Mouse (Mus musculus): ENCODE data around the gene Gm266. TPM values are rescaled to one million over a fixed set of nuclear protein-coding genes. Genes with fewer than 3 reads are reported as not detected.

Gm266 gene
- polyA plus RNA-seq, 1 experiment = 6.3 TPM

DNA sequence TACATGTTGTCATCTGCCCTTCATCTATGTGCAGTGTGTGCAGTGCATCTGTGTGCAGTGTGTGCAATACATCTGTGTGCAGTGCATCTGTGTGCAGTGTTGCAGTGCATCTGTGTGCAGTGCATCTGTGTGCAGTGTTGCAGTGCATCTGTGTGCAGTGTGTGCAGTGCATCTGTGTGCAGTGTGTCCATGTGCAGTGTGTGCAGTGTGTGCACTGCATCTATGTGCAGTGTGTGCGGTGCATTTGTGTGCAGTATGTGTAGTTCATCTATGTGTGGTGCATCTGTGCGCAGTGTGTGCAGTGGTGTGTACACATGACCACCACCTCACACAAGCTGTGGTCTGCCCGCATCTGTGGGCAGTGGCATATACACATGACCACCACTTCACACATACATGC lies 19.3 kb downstream of the Gm266 start:
- H3K27ac ChIP-seq (ENCODE audit: insufficient read depth, low read length) = no peak overlapping the region
- no peak overlapping the region for H3K4me3 ChIP-seq (ENCODE audit: insufficient read depth, low read length)
- TF ChIP-seq POLR2A (IDR thresholded peaks at IDR 0.05; ENCODE audit: extremely low read depth, insufficient read depth, low read length) (no peak), CTCF (IDR thresholded peaks at IDR 0.05; ENCODE audit: extremely low read depth, insufficient read depth, low read length) (no peak)
- H3K4me1 ChIP-seq (ENCODE audit: control insufficient read depth, insufficient read depth, low read length) = no peaks in the 10 kb centered on the region

DNA sequence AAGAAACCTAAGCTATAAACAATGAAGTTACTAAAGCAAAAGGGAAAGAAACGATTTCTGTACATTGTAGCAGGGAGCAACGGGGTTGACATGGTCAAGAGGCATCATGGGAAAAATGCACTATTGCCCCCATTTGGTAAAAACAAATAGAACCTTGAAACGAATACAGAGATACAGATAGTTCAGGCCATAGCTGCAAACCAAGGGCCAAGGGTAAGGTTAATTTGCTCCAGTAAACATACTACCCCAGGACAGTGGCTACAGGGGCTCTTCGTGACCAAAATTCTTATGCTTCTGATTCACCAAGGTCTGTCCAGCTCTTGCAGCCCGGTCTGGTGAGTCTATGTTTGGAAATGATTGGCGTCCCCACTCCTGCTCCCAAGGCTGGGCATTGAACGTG lies 22.1 kb downstream of the Gm266 start:
- no peaks in the 10 kb centered on the region for H3K4me1 ChIP-seq (ENCODE audit: control insufficient read depth, insufficient read depth, low read length)
- TF ChIP-seq POLR2A (IDR thresholded peaks at IDR 0.05; ENCODE audit: extremely low read depth, insufficient read depth, low read length) = no peak
- H3K27ac ChIP-seq (ENCODE audit: insufficient read depth, low read length) = no peak overlapping the region
- H3K4me3 ChIP-seq (ENCODE audit: insufficient read depth, low read length) = no peak overlapping the region

DNA sequence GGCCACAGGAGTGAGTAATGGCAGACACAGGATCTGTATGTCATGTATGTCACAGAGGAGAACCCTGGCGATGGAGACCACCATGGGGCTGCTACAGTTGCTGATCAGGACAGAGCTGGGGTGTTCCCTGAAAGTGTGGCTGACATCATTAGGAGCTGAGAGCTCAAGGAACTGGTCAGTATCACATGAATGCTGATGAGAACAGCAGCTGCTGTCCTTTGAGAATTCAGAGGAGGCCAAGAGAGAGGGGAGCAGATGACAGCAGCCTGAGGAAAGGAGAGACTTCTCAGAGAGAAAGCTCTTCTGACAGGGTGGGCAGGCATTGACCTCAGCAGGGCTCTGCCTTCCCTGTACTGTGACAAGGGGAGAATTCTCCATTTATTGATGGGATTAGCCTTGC lies 27.9 kb downstream of the Gm266 start:
- TF ChIP-seq CTCF (IDR thresholded peaks at IDR 0.05; ENCODE audit: extremely low read depth, insufficient read depth, low read length) (no peak), POLR2A (IDR thresholded peaks at IDR 0.05; ENCODE audit: extremely low read depth, insufficient read depth, low read length) (no peak)
- Histone ChIP-seq H3K4me3 (ENCODE audit: insufficient read depth, low read length) (no peak overlapping the region), H3K4me1 (ENCODE audit: control insufficient read depth, insufficient read depth, low read length) (no peaks in the 10 kb centered on the region), H3K27ac (ENCODE audit: insufficient read depth, low read length) (no peak overlapping the region)

DNA sequence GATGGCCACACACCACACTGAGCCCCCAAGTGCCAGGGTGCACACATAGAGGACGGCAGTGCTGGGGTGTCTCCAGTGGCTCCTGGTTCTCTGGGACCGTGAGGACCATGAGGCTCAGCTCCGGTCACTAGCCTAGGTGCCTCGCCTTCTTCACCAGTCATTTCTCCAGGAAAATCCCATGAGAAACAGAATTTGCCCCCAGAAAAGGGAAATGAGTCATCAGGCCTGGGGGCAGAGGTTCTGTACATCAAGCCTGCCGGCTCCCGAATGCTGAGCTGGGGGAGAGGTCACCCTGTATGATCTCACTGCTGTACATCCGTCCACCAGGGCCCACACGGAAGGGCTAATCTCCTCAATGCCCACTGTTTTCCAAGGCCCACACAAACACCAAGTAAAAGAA lies 29.8 kb downstream of the Gm266 start:
- TF ChIP-seq POLR2A (IDR thresholded peaks at IDR 0.05; ENCODE audit: extremely low read depth, insufficient read depth, low read length) = no peak
- TF ChIP-seq CTCF (IDR thresholded peaks at IDR 0.05; ENCODE audit: extremely low read depth, insufficient read depth, low read length) = no peak
- H3K4me1 ChIP-seq (ENCODE audit: control insufficient read depth, insufficient read depth, low read length) = no peaks in the 10 kb centered on the region
- H3K27ac ChIP-seq (ENCODE audit: insufficient read depth, low read length) = no peak overlapping the region
- no peak overlapping the region for H3K4me3 ChIP-seq (ENCODE audit: insufficient read depth, low read length)

DNA sequence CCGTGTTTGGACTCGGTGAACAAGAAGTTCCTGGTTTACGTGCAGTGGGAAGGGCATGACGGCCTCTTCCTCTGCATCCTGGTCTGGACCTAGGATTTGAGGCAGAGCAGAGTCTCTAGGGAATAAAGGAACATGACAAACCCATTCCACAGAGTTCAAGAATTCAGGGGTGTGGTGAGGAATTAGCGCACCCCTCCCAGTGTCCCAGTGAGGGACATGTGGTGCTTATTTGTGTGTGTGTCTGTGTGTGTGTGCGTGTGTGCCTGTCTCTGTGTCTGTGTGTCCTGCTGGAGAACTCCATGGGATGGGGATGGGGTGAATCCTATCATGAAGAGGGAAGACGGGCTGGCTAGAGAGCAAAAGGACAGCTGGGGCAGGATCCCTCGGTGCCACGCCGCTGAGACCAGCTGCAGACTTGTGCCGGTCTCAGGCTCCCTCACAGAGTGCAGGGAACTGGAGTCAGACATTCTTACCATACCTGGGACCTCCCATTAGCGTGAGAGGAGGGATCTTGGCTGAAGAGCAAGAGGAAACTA lies 30.2 kb downstream of the Gm266 start:
- H3K4me1 ChIP-seq (ENCODE audit: control insufficient read depth, insufficient read depth, low read length) = peaks cover 2% of the 10 kb centered on the region; the same call in 1 of the 2 replicates
- TF ChIP-seq CTCF (IDR thresholded peaks at IDR 0.05; ENCODE audit: extremely low read depth, insufficient read depth, low read length) (no peak), POLR2A (IDR thresholded peaks at IDR 0.05; ENCODE audit: extremely low read depth, insufficient read depth, low read length) (no peak)
- no peak overlapping the region for H3K4me3 ChIP-seq (ENCODE audit: insufficient read depth, low read length)
- no peak overlapping the region for H3K27ac ChIP-seq (ENCODE audit: insufficient read depth, low read length)

DNA sequence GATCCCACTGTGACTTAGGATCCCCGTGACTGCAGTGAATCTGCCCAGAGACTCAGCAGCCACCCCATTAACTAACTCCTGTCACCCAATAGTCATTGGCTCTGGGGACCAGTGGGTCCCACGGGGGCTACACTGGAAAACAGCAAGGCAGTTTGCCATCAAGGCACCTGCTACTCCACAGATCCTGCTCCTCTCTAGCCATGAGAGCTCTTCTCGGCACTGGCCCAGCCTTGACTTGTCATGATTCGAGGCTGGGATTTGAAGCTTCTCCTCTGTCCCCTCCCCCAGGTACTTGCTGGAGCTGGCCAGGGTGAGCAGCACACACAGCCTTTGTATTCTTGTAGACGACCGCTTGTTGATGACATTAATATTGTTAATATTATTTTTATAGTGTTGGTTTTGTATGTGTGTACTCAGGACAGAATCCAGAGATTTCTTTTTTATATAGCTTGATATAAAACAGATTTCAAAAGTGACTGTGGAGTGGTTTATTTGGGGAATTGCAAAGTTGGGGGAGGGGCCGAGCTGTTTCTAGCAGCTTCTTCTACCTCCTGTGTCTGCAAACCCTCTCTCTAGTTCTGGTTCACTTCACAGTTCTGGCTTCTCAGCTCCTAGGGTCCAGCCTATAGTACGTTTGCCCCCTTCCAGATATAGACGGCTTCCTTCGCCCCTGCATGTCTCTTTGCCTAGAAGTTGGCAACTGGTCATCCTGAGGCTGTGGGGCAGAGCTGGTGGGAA lies 30.9 kb downstream of the Gm266 start:
- TF ChIP-seq POLR2A (IDR thresholded peaks at IDR 0.05; ENCODE audit: extremely low read depth, insufficient read depth, low read length) (no peak), CTCF (IDR thresholded peaks at IDR 0.05; ENCODE audit: extremely low read depth, insufficient read depth, low read length) (no peak)
- H3K27ac ChIP-seq (ENCODE audit: insufficient read depth, low read length) = no peak overlapping the region
- peaks cover 2% of the 10 kb centered on the region; the same call in 1 of the 2 replicates for H3K4me1 ChIP-seq (ENCODE audit: control insufficient read depth, insufficient read depth, low read length)
- no peak overlapping the region for H3K4me3 ChIP-seq (ENCODE audit: insufficient read depth, low read length)

DNA sequence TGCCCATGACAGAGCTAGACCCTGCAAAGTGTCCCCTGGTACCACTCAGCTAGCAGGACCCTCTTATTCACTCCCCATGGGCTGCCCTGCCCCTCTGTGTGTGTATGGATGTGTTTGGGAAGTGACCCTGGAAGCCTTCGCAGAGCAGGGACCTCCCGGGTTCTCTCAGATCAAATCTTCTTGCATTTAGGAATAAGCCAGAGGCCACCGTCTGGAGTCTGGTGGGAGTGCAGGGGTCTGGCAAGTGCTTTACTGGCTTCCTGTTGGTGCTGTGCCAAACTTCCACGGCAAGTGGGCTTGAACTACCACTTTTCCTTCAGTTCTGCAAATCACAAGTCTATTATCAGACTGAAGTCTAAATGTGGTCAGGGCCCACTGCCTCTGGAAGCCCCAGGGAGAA lies 31.6 kb downstream of the Gm266 start:
- Histone ChIP-seq H3K4me3 (ENCODE audit: insufficient read depth, low read length) (no peak overlapping the region), H3K4me1 (ENCODE audit: control insufficient read depth, insufficient read depth, low read length) (peaks cover 2% of the 10 kb centered on the region; the same call in 1 of the 2 replicates), H3K27ac (ENCODE audit: insufficient read depth, low read length) (no peak overlapping the region)
- TF ChIP-seq POLR2A (IDR thresholded peaks at IDR 0.05; ENCODE audit: extremely low read depth, insufficient read depth, low read length) = no peak
- no peak for TF ChIP-seq CTCF (IDR thresholded peaks at IDR 0.05; ENCODE audit: extremely low read depth, insufficient read depth, low read length)

DNA sequence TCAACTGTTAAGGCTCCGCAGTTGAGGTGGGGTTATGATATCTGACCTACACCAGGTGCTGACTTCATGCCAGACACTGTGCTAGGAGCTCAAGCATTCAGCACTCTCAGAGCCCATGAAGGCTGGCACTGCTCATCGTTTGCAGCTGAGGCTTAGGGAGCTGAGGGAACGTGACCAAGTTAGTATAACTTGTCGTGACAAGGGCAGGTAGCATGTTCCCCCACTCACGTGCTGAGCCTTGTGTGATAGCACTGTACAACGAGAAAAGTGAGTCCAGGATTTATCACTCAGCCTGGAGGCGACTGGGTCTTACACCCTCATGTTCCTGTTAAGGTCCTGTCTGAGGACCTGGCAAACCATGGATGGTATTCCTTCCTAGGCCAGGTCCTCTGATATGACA lies 34.1 kb downstream of the Gm266 start:
- Histone ChIP-seq H3K4me3 (ENCODE audit: insufficient read depth, low read length) (no peak overlapping the region), H3K4me1 (ENCODE audit: control insufficient read depth, insufficient read depth, low read length) (peaks cover 2% of the 10 kb centered on the region; the same call in 1 of the 2 replicates), H3K27ac (ENCODE audit: insufficient read depth, low read length) (no peak overlapping the region)
- no peak for TF ChIP-seq CTCF (IDR thresholded peaks at IDR 0.05; ENCODE audit: extremely low read depth, insufficient read depth, low read length)

DNA sequence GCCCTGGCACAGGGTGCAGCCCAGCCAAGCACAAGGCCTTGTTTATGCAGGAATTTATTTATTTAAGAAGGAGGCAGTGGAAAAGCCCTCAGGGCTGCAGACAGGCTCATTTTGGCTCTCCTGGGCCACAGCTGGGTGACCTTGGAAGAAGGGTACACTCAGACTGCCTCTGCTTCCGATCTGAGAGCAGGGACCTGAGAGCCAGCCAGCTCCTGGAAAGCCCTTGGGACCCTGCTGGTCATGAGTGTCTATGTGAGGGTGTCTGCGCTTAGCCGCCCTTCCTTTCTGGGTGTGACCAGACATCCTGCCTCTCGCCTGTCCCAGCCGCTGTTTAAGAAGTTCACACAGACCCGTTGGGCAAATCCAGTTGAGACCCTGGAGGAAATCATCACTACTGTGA lies 35.3 kb downstream of the Gm266 start:
- TF ChIP-seq POLR2A (IDR thresholded peaks at IDR 0.05; ENCODE audit: extremely low read depth, insufficient read depth, low read length) (no peak), CTCF (IDR thresholded peaks at IDR 0.05; ENCODE audit: extremely low read depth, insufficient read depth, low read length) (no peak)
- H3K4me1 ChIP-seq (ENCODE audit: control insufficient read depth, insufficient read depth, low read length) = peaks cover 2% of the 10 kb centered on the region; the same call in 1 of the 2 replicates
- H3K4me3 ChIP-seq (ENCODE audit: insufficient read depth, low read length) = no peak overlapping the region
- H3K27ac ChIP-seq (ENCODE audit: insufficient read depth, low read length) = no peak overlapping the region

DNA sequence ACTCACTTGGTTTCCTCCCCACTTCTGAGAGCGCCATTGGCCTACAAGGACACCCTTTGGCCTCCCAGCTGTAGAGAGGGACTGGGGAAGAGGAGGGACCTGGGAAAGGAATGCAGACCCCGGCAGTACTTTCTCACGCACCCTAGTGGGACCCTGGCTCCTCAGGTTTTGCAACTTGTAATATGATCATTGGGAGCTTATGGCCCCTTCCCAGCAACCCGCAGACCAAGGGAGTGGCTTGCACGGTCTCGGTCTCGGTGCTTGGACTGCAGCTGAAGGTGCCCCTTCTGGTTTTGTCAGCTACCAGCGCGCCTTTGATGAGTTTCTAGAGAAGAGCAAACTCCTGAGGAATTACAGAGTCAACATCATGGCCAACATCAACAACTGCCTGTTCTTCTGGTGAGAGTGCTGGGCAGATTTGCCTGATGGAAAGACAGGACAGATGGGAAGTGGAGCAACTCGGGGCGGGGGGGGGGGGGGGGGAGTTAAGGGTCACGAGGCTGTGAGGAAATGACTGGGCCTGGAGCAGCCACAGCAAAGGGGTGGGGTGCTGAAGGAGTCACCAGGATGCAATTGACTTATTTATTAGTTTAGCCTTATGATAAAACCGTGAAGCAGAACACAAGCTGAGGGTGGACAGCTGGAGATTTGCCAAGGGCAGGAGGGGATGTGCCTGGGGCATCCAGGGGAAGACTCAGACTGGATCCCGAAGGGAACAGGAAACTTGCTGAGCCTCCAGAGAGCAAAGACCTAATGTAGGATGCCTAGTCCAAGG lies 36.5 kb downstream of the Gm266 start:
- Histone ChIP-seq H3K27ac (ENCODE audit: insufficient read depth, low read length) (no peak overlapping the region), H3K4me1 (ENCODE audit: control insufficient read depth, insufficient read depth, low read length) (peaks cover 2% of the 10 kb centered on the region; the same call in 1 of the 2 replicates), H3K4me3 (ENCODE audit: insufficient read depth, low read length) (no peak overlapping the region)
- no peak for TF ChIP-seq CTCF (IDR thresholded peaks at IDR 0.05; ENCODE audit: extremely low read depth, insufficient read depth, low read length)
- TF ChIP-seq POLR2A (IDR thresholded peaks at IDR 0.05; ENCODE audit: extremely low read depth, insufficient read depth, low read length) = no peak

Data from cortical plate, adult 2 months (tissue).